Mouse (Mus musculus): ENCODE results near the gene Nkrf. TPM values are rescaled to one million over a fixed set of nuclear protein-coding genes. Genes with fewer than 3 reads are reported as not detected.
"Not testable (repeated sequence)": the region's sequence is repeated elsewhere in the genome, so short reads cannot be mapped to it uniquely, and the experiment has no call there.

Gene Nkrf
- polyA plus RNA-seq, 1 experiment from 2014 or later, result 8.4 TPM

- in situ Hi-C loops (cut with MboI; ENCODE audit: low pct_unique_long_range_greater_than_20kb), result no loop called here
- POLR2A ChIA-PET, result no interaction called here
- no peak for TF ChIP-seq CTCF (IDR thresholded peaks at IDR 0.05)
- ATAC-seq (no peak), DNase-seq (ENCODE audit: low read depth, low spot score) (no peak)
- CTCF ChIA-PET, result interaction anchor here (0.7 to 1.2 kb wide), 2 partner anchors 10 to 29 kb away, joined by 3 read pairs; no protein-coding TSS in a partner anchor
- H3K27me3 ChIP-seq, result peaks cover 16% of the 10 kb centered on the region
These were observed 3.8 kb upstream of the Nkrf start for GRCm38 (mm10) chrX:36906539-36906938.

DNA sequence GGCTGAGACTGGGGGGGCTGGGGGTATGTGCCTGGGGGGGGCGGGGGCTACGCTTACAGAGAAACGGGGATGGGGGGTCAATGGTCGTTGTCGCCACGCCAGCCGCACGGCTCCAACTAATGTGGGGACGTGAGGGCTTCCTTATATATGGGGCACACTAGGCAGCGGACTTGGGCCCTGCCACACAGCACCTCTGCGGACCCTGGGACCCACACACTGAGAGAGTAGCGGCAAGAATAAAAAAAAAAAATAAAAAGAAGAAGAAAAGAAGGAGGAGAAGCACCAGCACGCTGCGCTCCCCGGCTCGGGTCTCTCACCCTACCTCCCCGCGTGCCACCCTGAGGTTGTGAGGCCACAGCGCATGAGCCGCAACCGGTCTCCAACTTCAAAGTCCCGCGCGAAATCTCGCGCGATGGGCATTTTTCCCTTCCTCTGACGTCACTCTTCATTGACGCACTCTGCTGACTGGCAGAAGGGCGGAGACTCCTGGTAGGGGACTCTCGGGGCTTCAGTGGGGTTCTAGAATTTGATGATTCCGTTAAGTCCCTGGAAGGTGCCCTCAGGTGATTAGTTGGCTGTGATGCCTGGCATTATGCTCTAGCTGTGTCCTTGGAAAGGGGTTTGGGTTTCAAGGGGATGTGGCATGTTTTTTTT, 543 bp upstream of the Nkrf start:
- in situ Hi-C loops (cut with MboI; ENCODE audit: low pct_unique_long_range_greater_than_20kb), result no loop called here
- peaks cover 20% of the 10 kb centered on the region for H3K27me3 ChIP-seq
- no peak for TF ChIP-seq CTCF (IDR thresholded peaks at IDR 0.05)
- CTCF ChIA-PET, result interaction anchor here (1.4 kb wide), 1 partner anchor 120 kb away, joined by 3 read pairs; no protein-coding TSS in a partner anchor
- ATAC-seq (peak; percentile 86), DNase-seq (ENCODE audit: low read depth, low spot score) (peak; percentile 44)
- POLR2A ChIA-PET, result interaction anchor here (0.7 kb wide), 1 partner anchor 109 kb away, joined by 3 read pairs; no protein-coding TSS in a partner anchor

- DNase-seq (ENCODE audit: low read depth, low spot score) (no peak), ATAC-seq (no peak)
- in situ Hi-C loops (cut with MboI; ENCODE audit: low pct_unique_long_range_greater_than_20kb), result no loop called here
- H3K27me3 ChIP-seq, result peaks cover 20% of the 10 kb centered on the region
- ChIA-PET POLR2A (no interaction called here), CTCF (interaction anchor here (1.4 kb wide), 1 partner anchor 13 kb away, joined by 3 read pairs; no protein-coding TSS in a partner anchor)
- no peak for TF ChIP-seq CTCF (IDR thresholded peaks at IDR 0.05)
These were observed 1.0 kb downstream of the Nkrf start for GRCm38 (mm10) chrX:36901655-36902054.

GRCm38 (mm10) chrX:36898931-36899330, 3.8 kb downstream of the Nkrf start:
- ATAC-seq; POLR2A ChIA-PET; in situ Hi-C loops (cut with MboI; ENCODE audit: low pct_unique_long_range_greater_than_20kb); H3K27me3 ChIP-seq; DNase-seq (ENCODE audit: low read depth, low spot score): not testable (repeated sequence)
- CTCF ChIA-PET, result interaction anchor here (0.9 to 1.0 kb wide), 3 partner anchors 10 to 12 kb away, joined by 3 to 4 read pairs (median 3); no protein-coding TSS in a partner anchor

- peaks cover 53% of the 10 kb centered on the region for H3K27me3 ChIP-seq
- peak; percentile 36 for TF ChIP-seq CTCF (IDR thresholded peaks at IDR 0.05)
- CTCF ChIA-PET, result no interaction called here
- no peak for ATAC-seq
- POLR2A ChIA-PET, result no interaction called here
- no peak for DNase-seq (ENCODE audit: low read depth, low spot score)
- in situ Hi-C loops (cut with MboI; ENCODE audit: low pct_unique_long_range_greater_than_20kb), result no loop called here
These were observed 18.0 kb downstream of the Nkrf start for GRCm38 (mm10) chrX:36884719-36885118.

DNA sequence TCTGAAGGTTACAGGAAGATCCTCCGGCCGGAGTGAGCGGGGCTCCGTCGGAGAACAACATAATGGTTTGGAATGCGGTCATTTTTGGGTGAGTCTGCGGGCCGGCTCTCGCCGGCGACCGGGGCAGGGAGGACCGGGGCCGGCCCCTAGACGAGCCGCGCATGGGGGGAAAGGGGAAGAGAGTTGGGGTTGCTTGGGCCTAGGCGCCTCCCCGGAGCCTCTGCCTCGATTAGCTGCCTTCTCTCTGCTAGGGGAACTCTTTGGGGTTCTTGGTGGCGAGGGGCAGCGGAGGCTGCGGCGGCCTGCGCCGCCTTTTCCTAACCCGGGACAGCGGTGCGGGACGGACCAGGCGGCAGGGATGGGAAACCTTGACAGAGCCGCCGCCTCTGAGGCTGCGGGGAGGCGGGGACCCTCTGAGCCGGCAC, 28.0 kb downstream of the Nkrf start:
- CTCF ChIA-PET, result no interaction called here
- in situ Hi-C loops (cut with MboI; ENCODE audit: low pct_unique_long_range_greater_than_20kb), result no loop called here
- ATAC-seq (peak; percentile 49), DNase-seq (ENCODE audit: low read depth, low spot score) (no peak)
- POLR2A ChIA-PET, result no interaction called here
- H3K27me3 ChIP-seq, result peaks cover under 1% of the 10 kb centered on the region
- TF ChIP-seq CTCF (IDR thresholded peaks at IDR 0.05), result no peak

DNA sequence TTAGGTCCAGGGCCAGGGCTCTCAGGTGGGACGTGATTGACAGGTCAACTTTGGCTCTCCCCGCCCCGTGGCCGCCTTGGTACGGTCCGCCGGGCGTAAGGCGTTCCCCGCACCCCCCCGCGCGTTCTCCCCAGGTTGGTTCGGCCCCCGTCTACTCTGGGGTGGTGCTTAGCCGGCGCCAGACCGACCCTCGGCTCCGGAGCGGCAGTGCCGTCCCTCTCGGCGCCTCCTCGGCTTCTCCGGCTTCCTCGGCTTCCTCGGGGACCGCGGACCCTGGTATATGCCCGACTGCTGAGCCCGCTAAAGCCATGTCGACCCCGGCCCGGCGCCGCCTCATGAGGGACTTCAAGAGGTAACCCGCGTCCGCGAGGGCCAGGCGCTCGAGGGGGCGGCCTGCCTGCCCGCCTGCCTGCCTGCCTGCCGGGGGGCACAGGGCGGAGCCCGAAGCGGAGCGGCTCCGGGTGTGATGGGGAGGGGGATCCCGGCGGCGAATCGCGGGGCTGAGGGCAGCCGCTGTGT, 28.5 kb downstream of the Nkrf start:
- POLR2A ChIA-PET, result no interaction called here
- peak; percentile 88 for ATAC-seq
- no peak for TF ChIP-seq CTCF (IDR thresholded peaks at IDR 0.05)

DNA sequence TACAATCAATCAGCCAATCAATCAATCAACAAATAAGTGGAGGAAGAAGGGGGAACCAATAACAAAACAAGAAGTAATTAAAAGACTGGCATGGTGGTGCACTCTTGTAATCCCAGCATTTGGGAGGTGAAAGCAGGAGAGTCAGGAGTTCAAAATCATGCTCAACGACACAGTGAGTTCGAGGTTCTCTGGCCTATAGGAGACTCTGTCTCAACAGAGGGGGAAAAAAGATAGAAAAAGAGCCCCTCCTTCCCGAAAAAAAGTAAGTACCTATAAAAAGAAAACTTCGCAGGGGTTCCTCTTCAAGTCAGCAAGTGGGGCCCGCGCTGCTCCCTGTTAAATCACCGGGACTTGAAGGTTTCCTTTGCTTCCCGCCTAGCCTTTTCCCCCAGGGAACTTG, 28.9 kb downstream of the Nkrf start, which contains the start of the genes Ube2a and C330007P06Rik:
Gene Ube2a (plus strand): TSS at position 136 of the 400 bp plus-strand sequence.
Gene C330007P06Rik (minus strand): TSS at position 347 of the 400 bp plus-strand sequence.
- ATAC-seq, result no peak
- no peak for DNase-seq (ENCODE audit: low read depth, low spot score)
- ChIA-PET POLR2A (no interaction called here), CTCF (no interaction called here)
- H3K27me3 ChIP-seq, result no peaks in the 10 kb centered on the region
- in situ Hi-C loops (cut with MboI; ENCODE audit: low pct_unique_long_range_greater_than_20kb), result no loop called here
- TF ChIP-seq CTCF (IDR thresholded peaks at IDR 0.05), result no peak

More for the DNA sequence above, 28.5 kb downstream of the Nkrf start:
- DNase-seq (ENCODE audit: low read depth, low spot score), result peak; percentile 9
- CTCF ChIA-PET, result no interaction called here
- H3K27me3 ChIP-seq, result no peaks in the 10 kb centered on the region
- in situ Hi-C loops (cut with MboI; ENCODE audit: low pct_unique_long_range_greater_than_20kb), result no loop called here

DNA sequence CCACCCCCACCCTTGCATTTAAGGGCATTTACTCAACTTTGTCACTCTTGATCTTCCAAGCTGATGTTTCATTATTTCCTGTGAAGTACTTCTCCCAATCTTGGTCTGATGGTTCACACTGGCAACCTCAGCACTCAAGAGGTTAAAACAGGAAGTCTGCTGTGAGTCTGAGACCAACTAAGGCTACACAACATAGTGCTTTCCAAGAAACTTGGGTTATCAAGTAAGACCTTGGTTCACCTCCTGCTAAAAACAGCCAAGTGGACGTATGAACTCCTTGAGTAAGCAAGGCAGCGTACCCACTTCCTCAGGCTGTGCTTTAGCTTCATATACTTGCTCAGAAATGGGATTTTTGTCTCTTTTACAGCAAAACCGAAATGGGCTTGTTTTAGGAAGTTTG, 32.3 kb downstream of the Nkrf start:
- ChIA-PET CTCF (no interaction called here), POLR2A (no interaction called here)
- H3K27me3 ChIP-seq, result no peaks in the 10 kb centered on the region
- ATAC-seq (no peak), DNase-seq (ENCODE audit: low read depth, low spot score) (no peak)
- no peak for TF ChIP-seq CTCF (IDR thresholded peaks at IDR 0.05)
- in situ Hi-C loops (cut with MboI; ENCODE audit: low pct_unique_long_range_greater_than_20kb), result no loop called here

- H3K27me3 ChIP-seq, result no peaks in the 10 kb centered on the region
- DNase-seq (ENCODE audit: low read depth, low spot score) (no peak), ATAC-seq (no peak)
- in situ Hi-C loops (cut with MboI; ENCODE audit: low pct_unique_long_range_greater_than_20kb), result no loop called here
- CTCF ChIA-PET, result no interaction called here
- POLR2A ChIA-PET, result interaction anchor here (0.6 to 0.7 kb wide), 3 partner anchors 97 to 245 kb away, joined by 3 to 4 read pairs (median 3); no protein-coding TSS in a partner anchor
- TF ChIP-seq CTCF (IDR thresholded peaks at IDR 0.05), result no peak
These were observed 37.9 kb downstream of the Nkrf start for GRCm38 (mm10) chrX:36864609-36865328.

Data from Patski (cell line).